Comparison of ENCODE assay signal across 19 mouse cellular contexts in genomic region chr11:103095107-103095670, GRCm38 (mm10). TPM values are rescaled to one million over a fixed set of nuclear protein-coding genes. Genes with fewer than 3 reads are reported as not detected.
DNase-seq lines count a peak whose midpoint lies in the region; ATAC-seq and TF ChIP-seq lines count a peak whose summit lies in the region.
"Had no signal": no experiment of that assay in that cellular context is flagged by ENCODE, and none has a peak within 500 bp of the region (broad histone marks: within the 10 kb centered on the region; RNA-seq: fewer than 3 reads in every experiment).

No protein-coding gene starts in this region.

- peak overlapping the region; percentile 96 for H3K27ac ChIP-seq in gastrocnemius, adult 2 months
- 0 out of 2 replicates have a peak overlapping the region, but pooled peaks have one; percentile 14 for H3K27ac ChIP-seq in intestine, embryonic 15.5 days
- no peak overlapping the region for H3K27ac ChIP-seq in intestine, postnatal 0 days (ENCODE audit: low read depth, low read length)
- peak overlapping the region; percentile 43; the same call in 1 of the 2 replicates for H3K27ac ChIP-seq in embryonic fibroblast, embryonic 13.5 days (ENCODE audit: insufficient read depth, low read length)
- H3K27ac ChIP-seq in forebrain, embryonic 14.5 days (ENCODE audit: low read depth, low read length) = no peak overlapping the region
- H3K27ac ChIP-seq: hindbrain, embryonic 12.5 days; left cerebral cortex, adult 2 months; liver, embryonic 13.5 days; neural tube, embryonic 12.5 days had no signal

- no peaks in the 10 kb centered on the region for H3K36me3 ChIP-seq in intestine, embryonic 15.5 days
- H3K36me3 ChIP-seq in intestine, postnatal 0 days (ENCODE audit: control insufficient read depth, insufficient read depth) = no peaks in the 10 kb centered on the region
- H3K36me3 ChIP-seq in E14TG2a.4 (ENCODE audit: insufficient read depth, low read length) = no peaks in the 10 kb centered on the region
- H3K36me3 ChIP-seq in forebrain, embryonic 14.5 days (ENCODE audit: control insufficient read depth, insufficient read depth, low read length) = no peaks in the 10 kb centered on the region
- H3K36me3 ChIP-seq: G1E; hindbrain, embryonic 12.5 days; liver, embryonic 13.5 days; neural tube, embryonic 12.5 days had no signal

- peaks cover 21% of the 10 kb centered on the region for H3K4me1 ChIP-seq in intestine, embryonic 15.5 days (replicated peaks)
- 0 out of 2 replicates have a peak, but pooled peaks cover 5% of the 10 kb centered on the region for H3K4me1 ChIP-seq in intestine, postnatal 0 days (replicated peaks; ENCODE audit: control insufficient read depth, insufficient read depth, low read length)
- H3K4me1 ChIP-seq in E14TG2a.4 (replicated peaks; ENCODE audit: low read depth, low read length) = peaks cover 69% of the 10 kb centered on the region
- H3K4me1 ChIP-seq in embryonic fibroblast, embryonic 13.5 days (ENCODE audit: control insufficient read depth, insufficient read depth, low read length) = peaks cover 23% of the 10 kb centered on the region
- no peaks in the 10 kb centered on the region; the same call in 1 of the 2 replicates for H3K4me1 ChIP-seq in forebrain, embryonic 14.5 days (ENCODE audit: control insufficient read depth, insufficient read depth, low read length)
- H3K4me1 ChIP-seq: hindbrain, embryonic 12.5 days had no signal

- TF ChIP-seq CTCF in gastrocnemius, adult 2 months (IDR thresholded peaks at IDR 0.05) = no peak
- TF ChIP-seq CTCF in intestine, postnatal 0 days (IDR thresholded peaks at IDR 0.05; ENCODE audit: low read depth) = no peak
- TF ChIP-seq CTCF in E14TG2a.4 (conservative IDR thresholded peaks at IDR 0.05; ENCODE audit: low read length) = no peak
- no peak for TF ChIP-seq CTCF in embryonic fibroblast, embryonic 13.5 days (IDR thresholded peaks at IDR 0.05; ENCODE audit: borderline replicate concordance, insufficient read depth, low read length)

- intact Hi-C loops in gastrocnemius, adult 2 months (cut with DNase I) = no loop called here

- TF ChIP-seq POLR2A in embryonic fibroblast, embryonic 13.5 days (IDR thresholded peaks at IDR 0.05; ENCODE audit: low read depth, low read length) = no peak

- no peak overlapping the region for H3K9ac ChIP-seq in intestine, embryonic 15.5 days
- no peak overlapping the region for H3K9ac ChIP-seq in intestine, postnatal 0 days (ENCODE audit: low read depth, low read length)
- H3K9ac ChIP-seq in forebrain, embryonic 14.5 days (ENCODE audit: low read length) = no peak overlapping the region
- H3K9ac ChIP-seq: hindbrain, embryonic 12.5 days; liver, embryonic 13.5 days; neural tube, embryonic 12.5 days had no signal

- H3K9me3 ChIP-seq in intestine, embryonic 15.5 days = no peaks in the 10 kb centered on the region
- no peaks in the 10 kb centered on the region for H3K9me3 ChIP-seq in intestine, postnatal 0 days (ENCODE audit: control insufficient read depth)
- no peaks in the 10 kb centered on the region for H3K9me3 ChIP-seq in E14TG2a.4 (ENCODE audit: low read length)
- no peaks in the 10 kb centered on the region for H3K9me3 ChIP-seq in forebrain, embryonic 14.5 days (replicated peaks; ENCODE audit: control insufficient read depth, low read length)
- H3K9me3 ChIP-seq: G1E; hindbrain, embryonic 12.5 days; liver, embryonic 13.5 days; neural tube, embryonic 12.5 days had no signal

- 70% methylated on average over 9 of the region's 9 CpGs for WGBS in intestine, embryonic 15.5 days
- 85% methylated on average over 9 of the region's 9 CpGs for WGBS in intestine, postnatal 0 days
- 53% methylated on average over 9 of the region's 9 CpGs for WGBS in forebrain, embryonic 14.5 days

- H3K27me3 ChIP-seq in intestine, embryonic 15.5 days (replicated peaks) = no peaks in the 10 kb centered on the region
- peaks cover 3% of the 10 kb centered on the region; the same call in 1 of the 2 replicates for H3K27me3 ChIP-seq in intestine, postnatal 0 days (replicated peaks; ENCODE audit: control insufficient read depth, insufficient read depth, low read length)
- peaks cover 19% of the 10 kb centered on the region for H3K27me3 ChIP-seq in E14TG2a.4 (ENCODE audit: insufficient read depth, low read length)
- H3K27me3 ChIP-seq in forebrain, embryonic 14.5 days (replicated peaks; ENCODE audit: control insufficient read depth, insufficient read depth, low read length) = peaks cover 12% of the 10 kb centered on the region; the same call in 1 of the 2 replicates

- H3K4me2 ChIP-seq in intestine, embryonic 15.5 days (replicated peaks) = no peak overlapping the region
- H3K4me2 ChIP-seq in intestine, postnatal 0 days (replicated peaks; ENCODE audit: low read depth) = no peak overlapping the region
- no peak overlapping the region for H3K4me2 ChIP-seq in forebrain, embryonic 14.5 days (ENCODE audit: low read length)
- H3K4me2 ChIP-seq: hindbrain, embryonic 12.5 days; liver, embryonic 13.5 days; neural tube, embryonic 12.5 days had no signal

- DNase-seq in gastrocnemius, adult 2 months = peak; percentile 18
- DNase-seq in gastrocnemius, postnatal 4 days (ENCODE audit: low spot score in 2 of 2) = no peak
- DNase-seq in forebrain, embryonic 14.5 days (ENCODE audit: low spot score) = no peak
- DNase-seq in spleen, adult 18-20 months = no peak
- DNase-seq: cerebellum, postnatal 25 days; gastrocnemius, postnatal 14 days; liver, embryonic 13.5 days; thymus, postnatal 25 days had no signal

- H3K4me3 ChIP-seq in gastrocnemius, adult 2 months = no peak overlapping the region
- H3K4me3 ChIP-seq in intestine, embryonic 15.5 days (replicated peaks) = no peak overlapping the region
- H3K4me3 ChIP-seq in intestine, postnatal 0 days (ENCODE audit: low read depth, low read length) = no peak overlapping the region
- peak overlapping the region; percentile 48 for H3K4me3 ChIP-seq in E14TG2a.4 (replicated peaks; ENCODE audit: low read length)
- no peak overlapping the region for H3K4me3 ChIP-seq in embryonic fibroblast, embryonic 13.5 days (ENCODE audit: insufficient read depth, low read length)
- H3K4me3 ChIP-seq in forebrain, embryonic 14.5 days (ENCODE audit: low read depth, low read length) = no peak overlapping the region
- H3K4me3 ChIP-seq: erythroblast, embryonic 14.5 days; hindbrain, embryonic 12.5 days; left cerebral cortex, adult 2 months; liver, embryonic 13.5 days; neural tube, embryonic 12.5 days had no signal

- no peak for ATAC-seq in intestine, embryonic 15.5 days
- ATAC-seq in intestine, postnatal 0 days = no peak
- ATAC-seq in forebrain, embryonic 14.5 days = no peak
- ATAC-seq: forebrain, embryonic 16.5 days had no signal

RNA-seq across cellular contexts. Expression of gene Plcd3, which starts 6.3 kb away (rescaled TPM):
- 1 to 10 TPM; 4.6 to 5.9 TPM for total RNA-seq in gastrocnemius, adult 2 months (2021)
- 10 to 100 TPM in 1 of 2 experiments, 1 to 10 TPM in 1; 9.3 to 12.4 TPM for total RNA-seq in gastrocnemius, postnatal 4 days (2021)
- 1.8 and 2.0 TPM in 2 replicates for polyA plus RNA-seq in intestine, embryonic 15.5 days (2015; fragmentation: Nextera tagmentation; extraction: Ambion mirVana)
- polyA plus RNA-seq in intestine, postnatal 0 days (2015; fragmentation: Nextera tagmentation; extraction: Ambion mirVana) = 1.0 and 1.5 TPM in 2 replicates
- 5.6 and 7.1 TPM in 2 replicates for polyA plus RNA-seq in embryonic fibroblast, embryonic 13.5 days (2011; ENCODE audit: insufficient read length, low read depth, missing spikeins)
- 1.1 and 1.4 TPM in 2 replicates for polyA plus RNA-seq in forebrain, embryonic 14.5 days (2014; fragmentation: Nextera tagmentation; extraction: Ambion mirVana)
- total RNA-seq: megakaryocyte, adult 5-6 weeks had no signal
- polyA plus RNA-seq: G1E had no signal

RNA-seq across cellular contexts. Expression of gene Acbd4, which starts 6.3 kb away (rescaled TPM):
- 10 to 100 TPM; 24.2 to 28.6 TPM for total RNA-seq in gastrocnemius, adult 2 months (2021)
- 10 to 100 TPM; 45.0 to 53.0 TPM for total RNA-seq in gastrocnemius, postnatal 4 days (2021)
- 17.4 and 22.0 TPM in 2 replicates for polyA plus RNA-seq in intestine, embryonic 15.5 days (2015; fragmentation: Nextera tagmentation; extraction: Ambion mirVana)
- polyA plus RNA-seq in intestine, postnatal 0 days (2015; fragmentation: Nextera tagmentation; extraction: Ambion mirVana) = 74.7 and 75.9 TPM in 2 replicates
- 23.3 and 24.3 TPM in 2 replicates for polyA plus RNA-seq in embryonic fibroblast, embryonic 13.5 days (2011; ENCODE audit: insufficient read length, low read depth, missing spikeins)
- polyA plus RNA-seq in forebrain, embryonic 14.5 days (2014; fragmentation: Nextera tagmentation; extraction: Ambion mirVana) = 10.4 and 11.8 TPM in 2 replicates

RNA-seq across cellular contexts. Expression of gene Hexim1, which starts 20.8 kb away (rescaled TPM):
- total RNA-seq in gastrocnemius, adult 2 months (2021) = 10 to 100 TPM; 18.6 to 21.8 TPM
- total RNA-seq in gastrocnemius, postnatal 4 days (2021) = 10 to 100 TPM; 26.9 to 29.6 TPM
- polyA plus RNA-seq in intestine, embryonic 15.5 days (2015; fragmentation: Nextera tagmentation; extraction: Ambion mirVana) = 4.1 and 4.7 TPM in 2 replicates
- polyA plus RNA-seq in intestine, postnatal 0 days (2015; fragmentation: Nextera tagmentation; extraction: Ambion mirVana) = 4.6 and 6.0 TPM in 2 replicates
- polyA plus RNA-seq in embryonic fibroblast, embryonic 13.5 days (2011; ENCODE audit: insufficient read length, low read depth, missing spikeins) = 16.8 and 19.0 TPM in 2 replicates
- polyA plus RNA-seq in forebrain, embryonic 14.5 days (2014; fragmentation: Nextera tagmentation; extraction: Ambion mirVana) = 4.8 and 5.4 TPM in 2 replicates

RNA-seq across cellular contexts. Expression of gene Hexim2, which starts 37.0 kb away (rescaled TPM):
- 1 to 10 TPM; 2.0 to 3.6 TPM for total RNA-seq in gastrocnemius, adult 2 months (2021)
- 1 to 10 TPM; 6.3 to 7.0 TPM for total RNA-seq in gastrocnemius, postnatal 4 days (2021)
- 7.9 and 8.8 TPM in 2 replicates for polyA plus RNA-seq in intestine, embryonic 15.5 days (2015; fragmentation: Nextera tagmentation; extraction: Ambion mirVana)
- polyA plus RNA-seq in intestine, postnatal 0 days (2015; fragmentation: Nextera tagmentation; extraction: Ambion mirVana) = 3.5 and 5.3 TPM in 2 replicates
- polyA plus RNA-seq in embryonic fibroblast, embryonic 13.5 days (2011; ENCODE audit: insufficient read length, low read depth, missing spikeins) = 2.3 and 3.1 TPM in 2 replicates
- 9.6 and 13.4 TPM in 2 replicates for polyA plus RNA-seq in forebrain, embryonic 14.5 days (2014; fragmentation: Nextera tagmentation; extraction: Ambion mirVana)

Comparison
In these comparisons a context has a peak if more than half of its experiments do, and no peak if none do; other contexts are left out.
1. H3K27ac ChIP-seq: peak in gastrocnemius, adult 2 months (single experiment), intestine, embryonic 15.5 days (single experiment) and embryonic fibroblast, embryonic 13.5 days (single experiment); none in intestine, postnatal 0 days (single experiment) and forebrain, embryonic 14.5 days (single experiment).